Mouse (Mus musculus) brain, embryonic 14.5 days (tissue): ENCODE measurements around the gene Mbd5.

Experiments used
- CTCF ChIP-seq: fragments of 200-500 bp; IDR thresholded peaks from 2 replicates; pipeline ENCODE4 v1.5.1; 2012; ENCODE audit warnings: inconsistent platforms, mild to moderate bottlenecking, moderate library complexity, borderline replicate concordance; ENCODE audit not compliant: insufficient read depth, insufficient read length; ENCODE audit errors: extremely low read depth
- POLR2A ChIP-seq: fragments of 200-500 bp; IDR thresholded peaks from 2 replicates; pipeline ENCODE4 v1.6.1; 2012; ENCODE audit warnings: mild to moderate bottlenecking, inconsistent platforms, borderline replicate concordance; ENCODE audit not compliant: poor library complexity, insufficient read depth, insufficient read length, severe bottlenecking; ENCODE audit errors: extremely low read depth

DNA sequence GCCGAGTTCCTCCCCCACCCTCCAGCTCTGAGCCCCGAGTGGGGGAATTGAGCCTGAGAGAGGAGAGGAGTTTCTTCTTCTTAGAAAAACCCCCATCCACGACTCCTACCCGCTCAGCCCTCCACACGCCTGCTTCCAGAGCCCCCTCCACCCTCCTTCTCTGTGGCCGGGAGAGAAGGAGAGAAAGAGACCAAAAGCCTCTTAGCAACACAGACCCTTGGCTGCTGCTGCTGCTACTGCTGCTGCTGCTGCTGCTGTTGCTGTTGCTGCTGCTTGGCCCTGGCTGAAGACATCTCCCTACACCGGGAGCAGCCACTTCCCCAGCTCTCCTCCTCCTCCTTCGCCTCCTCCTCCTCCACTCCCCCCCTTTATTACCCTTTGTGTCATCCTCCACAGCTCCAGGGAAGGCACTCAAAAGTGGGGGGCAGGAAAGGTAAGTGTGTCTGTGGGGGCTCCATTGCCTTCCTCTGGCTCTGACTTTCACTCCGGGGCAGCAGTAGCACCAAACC lies 489 bp downstream of the Mbd5 start:
- TF ChIP-seq CTCF (no peak), POLR2A (peak; percentile 9; the same call in 1 of the 2 replicates)
